Mouse (Mus musculus): ENCODE measurements around the gene Spaca3. TPM values are rescaled to one million over a fixed set of nuclear protein-coding genes. Genes with fewer than 3 reads are reported as not detected.

Spaca3 gene
- polyA plus RNA-seq (2015; fragmentation: Nextera tagmentation; extraction: Ambion mirVana), result not detected in 2 replicates

GRCm38 (mm10) chr11:80858065-80858464 lies at the start of gene Spaca3:
Spaca3 (plus strand) TSS chr11:80858365.
- Histone ChIP-seq H3K27ac (replicated peaks) (no peak within 1 kb of the TSS), H3K4me3 (no peak within 1 kb of the TSS), H3K36me3 (no peaks in the 10 kb centered on the region), H3K4me2 (no peak within 1 kb of the TSS), H3K4me1 (replicated peaks) (0 out of 2 replicates have a peak, but pooled peaks cover under 1% of the 10 kb centered on the region), H3K9me3 (no peaks in the 10 kb centered on the region), H3K27me3 (peaks cover 6% of the 10 kb centered on the region; the same call in 1 of the 2 replicates), H3K9ac (no peak within 1 kb of the TSS)
- no peak for ATAC-seq (ENCODE audit: low read depth)
- WGBS, result 78% methylated on average over 10 of the region's 10 CpGs

GRCm38 (mm10) chr11:80808551-80809070 lies 49.6 kb upstream of the Spaca3 start:
- ATAC-seq (ENCODE audit: low read depth), result no peak

GRCm38 (mm10) chr11:80809666-80809992 lies 48.5 kb upstream of the Spaca3 start:
- ATAC-seq (ENCODE audit: low read depth), result peak; percentile 7; the same call in 1 of the 2 replicates
- Histone ChIP-seq H3K27ac (replicated peaks) (no peak overlapping the region), H3K9me3 (peaks cover 3% of the 10 kb centered on the region; the same call in 1 of the 2 replicates), H3K27me3 (no peaks in the 10 kb centered on the region; the same call in 1 of the 2 replicates), H3K4me1 (replicated peaks) (peaks cover 20% of the 10 kb centered on the region), H3K36me3 (peaks cover 9% of the 10 kb centered on the region; the same call in 1 of the 2 replicates), H3K9ac (peak overlapping the region; percentile 83), H3K4me2 (peak overlapping the region; percentile 94), H3K4me3 (peak overlapping the region; percentile 55)
- WGBS, result 52% methylated on average over 6 of the region's 6 CpGs

More at GRCm38 (mm10) chr11:80808551-80809070, 49.6 kb upstream of the Spaca3 start:
- no peak overlapping the region for H3K4me3 ChIP-seq
- peaks cover 20% of the 10 kb centered on the region for H3K4me1 ChIP-seq (replicated peaks)
- H3K4me2 ChIP-seq, result no peak overlapping the region
- 71% methylated on average over 6 of the region's 6 CpGs for WGBS
- H3K9me3 ChIP-seq, result peaks cover 3% of the 10 kb centered on the region; the same call in 1 of the 2 replicates
- H3K36me3 ChIP-seq, result no peaks in the 10 kb centered on the region
- H3K27ac ChIP-seq (replicated peaks), result no peak overlapping the region
- no peaks in the 10 kb centered on the region; the same call in 1 of the 2 replicates for H3K27me3 ChIP-seq
- no peak overlapping the region for H3K9ac ChIP-seq

- Histone ChIP-seq H3K4me3 (peak within 1 kb of the TSS; percentile 55), H3K27me3 (no peaks in the 10 kb centered on the region; the same call in 1 of the 2 replicates), H3K4me1 (replicated peaks) (peaks cover 20% of the 10 kb centered on the region), H3K4me2 (peak within 1 kb of the TSS; percentile 94), H3K9ac (peak within 1 kb of the TSS; percentile 83), H3K36me3 (peaks cover 9% of the 10 kb centered on the region; the same call in 1 of the 2 replicates), H3K27ac (replicated peaks) (0 out of 2 replicates have a peak within 1 kb of the TSS, but pooled peaks have one; percentile 53), H3K9me3 (no peaks in the 10 kb centered on the region)
- ATAC-seq (ENCODE audit: low read depth), result peak; percentile 78
- WGBS, result 1% methylated on average over 54 of the region's 54 CpGs
Measured at GRCm38 (mm10) chr11:80809993-80810821, 48.0 kb upstream of the Spaca3 start, which contains the start of gene Tmem98. Tmem98 (plus strand) TSS chr11:80810175.

- Histone ChIP-seq H3K36me3 (peaks cover 9% of the 10 kb centered on the region; the same call in 1 of the 2 replicates), H3K9ac (peak overlapping the region; percentile 83), H3K9me3 (no peaks in the 10 kb centered on the region), H3K4me1 (replicated peaks) (peaks cover 20% of the 10 kb centered on the region), H3K27ac (replicated peaks) (no peak overlapping the region), H3K4me3 (peak overlapping the region; percentile 55), H3K4me2 (peak overlapping the region; percentile 94), H3K27me3 (no peaks in the 10 kb centered on the region; the same call in 1 of the 2 replicates)
- WGBS, result 17% methylated on average over 5 of the region's 5 CpGs
- ATAC-seq (ENCODE audit: low read depth), result no peak
Measured at GRCm38 (mm10) chr11:80811156-80811555, 47.0 kb upstream of the Spaca3 start.

GRCm38 (mm10) chr11:80815354-80815753 lies 42.8 kb upstream of the Spaca3 start:
- H3K36me3 ChIP-seq, result peaks cover 9% of the 10 kb centered on the region; the same call in 1 of the 2 replicates
- no peak overlapping the region for H3K4me2 ChIP-seq
- no peak for ATAC-seq (ENCODE audit: low read depth)
- H3K4me3 ChIP-seq, result no peak overlapping the region
- H3K4me1 ChIP-seq (replicated peaks), result peaks cover 26% of the 10 kb centered on the region
- 88% methylated on average over 7 of the region's 7 CpGs for WGBS
- no peak overlapping the region for H3K27ac ChIP-seq (replicated peaks)
- no peaks in the 10 kb centered on the region; the same call in 1 of the 2 replicates for H3K27me3 ChIP-seq
- no peak overlapping the region for H3K9ac ChIP-seq
- no peaks in the 10 kb centered on the region for H3K9me3 ChIP-seq

GRCm38 (mm10) chr11:80818060-80818697 lies 40.0 kb upstream of the Spaca3 start:
- no peak overlapping the region for H3K9ac ChIP-seq
- no peaks in the 10 kb centered on the region for H3K9me3 ChIP-seq
- no peak overlapping the region for H3K4me2 ChIP-seq
- H3K27ac ChIP-seq (replicated peaks), result no peak overlapping the region
- 51% methylated on average over 11 of the region's 11 CpGs for WGBS
- H3K27me3 ChIP-seq, result no peaks in the 10 kb centered on the region
- no peak overlapping the region for H3K4me3 ChIP-seq
- peaks cover 9% of the 10 kb centered on the region; the same call in 1 of the 2 replicates for H3K36me3 ChIP-seq
- H3K4me1 ChIP-seq (replicated peaks), result peaks cover 13% of the 10 kb centered on the region; the same call in 1 of the 2 replicates
- peak; percentile 56 for ATAC-seq (ENCODE audit: low read depth)

- H3K4me1 ChIP-seq (replicated peaks), result peaks cover 13% of the 10 kb centered on the region; the same call in 1 of the 2 replicates
- no peaks in the 10 kb centered on the region for H3K27me3 ChIP-seq
- no peak overlapping the region for H3K4me2 ChIP-seq
- H3K9me3 ChIP-seq, result no peaks in the 10 kb centered on the region
- H3K4me3 ChIP-seq, result no peak overlapping the region
- no peaks in the 10 kb centered on the region for H3K36me3 ChIP-seq
- H3K27ac ChIP-seq (replicated peaks), result no peak overlapping the region
- WGBS, result 80% methylated on average over 3 of the region's 3 CpGs
- ATAC-seq (ENCODE audit: low read depth), result no peak
- no peak overlapping the region for H3K9ac ChIP-seq
Measured at GRCm38 (mm10) chr11:80820085-80820484, 38.1 kb upstream of the Spaca3 start.

- H3K27me3 ChIP-seq, result no peaks in the 10 kb centered on the region
- no peak overlapping the region for H3K4me2 ChIP-seq
- 61% methylated on average over 14 of the region's 14 CpGs for WGBS
- H3K9ac ChIP-seq, result no peak overlapping the region
- no peaks in the 10 kb centered on the region for H3K36me3 ChIP-seq
- H3K9me3 ChIP-seq, result no peaks in the 10 kb centered on the region
- no peak overlapping the region for H3K27ac ChIP-seq (replicated peaks)
- ATAC-seq (ENCODE audit: low read depth), result no peak
- H3K4me1 ChIP-seq (replicated peaks), result peaks cover 13% of the 10 kb centered on the region; the same call in 1 of the 2 replicates
- no peak overlapping the region for H3K4me3 ChIP-seq
Measured at GRCm38 (mm10) chr11:80821296-80821695, 36.9 kb upstream of the Spaca3 start.

GRCm38 (mm10) chr11:80821794-80822193 lies 36.4 kb upstream of the Spaca3 start:
- no peak overlapping the region for H3K4me2 ChIP-seq
- H3K9ac ChIP-seq, result no peak overlapping the region
- WGBS, result 73% methylated on average over 9 of the region's 9 CpGs
- H3K27me3 ChIP-seq, result no peaks in the 10 kb centered on the region
- no peak overlapping the region for H3K27ac ChIP-seq (replicated peaks)
- peaks cover 13% of the 10 kb centered on the region; the same call in 1 of the 2 replicates for H3K4me1 ChIP-seq (replicated peaks)
- no peak for ATAC-seq (ENCODE audit: low read depth)
- H3K4me3 ChIP-seq, result no peak overlapping the region
- H3K9me3 ChIP-seq, result no peaks in the 10 kb centered on the region
- no peaks in the 10 kb centered on the region for H3K36me3 ChIP-seq

- no peak for ATAC-seq (ENCODE audit: low read depth)
- 0 out of 2 replicates have a peak, but pooled peaks cover 4% of the 10 kb centered on the region for H3K27me3 ChIP-seq
- H3K27ac ChIP-seq (replicated peaks), result no peak overlapping the region
- WGBS, result 85% methylated on average over 2 of the region's 2 CpGs
- no peaks in the 10 kb centered on the region for H3K9me3 ChIP-seq
- peaks cover 9% of the 10 kb centered on the region; the same call in 1 of the 2 replicates for H3K4me1 ChIP-seq (replicated peaks)
- no peak overlapping the region for H3K4me2 ChIP-seq
- no peak overlapping the region for H3K9ac ChIP-seq
- no peak overlapping the region for H3K4me3 ChIP-seq
- H3K36me3 ChIP-seq, result no peaks in the 10 kb centered on the region
Measured at GRCm38 (mm10) chr11:80835395-80835794, 22.8 kb upstream of the Spaca3 start.

All from neural tube, embryonic 13.5 days (tissue).